Mouse (Mus musculus) monocyte, adult 5-6 weeks (primary cell): ENCODE measurements around the gene Zfp658. TPM values are rescaled to one million over a fixed set of nuclear protein-coding genes. Genes with fewer than 3 reads are reported as not detected.
A peak's percentile ranks its signal among the peaks of the same experiment; 100 is the strongest.

Experiments used
- ATAC-seq: fragments of 153-309, 156-312 bp; replicated peaks from 2 replicates; pipeline ENCODE4 v1.8.0; 2017; ENCODE audit warnings: mild to moderate bottlenecking; ENCODE audit not compliant: low TSS enrichment, insufficient number of reproducible peaks, severe bottlenecking, poor library complexity, low FRiP score
- total RNA-seq: library from RNA; stranded (forward); fragments of 200-1000, 200-491, 200-594 nt; gene quantifications from 3 replicates; pipeline ENCODE4 v1.2.3, GENCODE M21; 2017

The Zfp658 gene
- total RNA-seq, 1 experiment from 2014 or later, result 3.0 TPM

DNA sequence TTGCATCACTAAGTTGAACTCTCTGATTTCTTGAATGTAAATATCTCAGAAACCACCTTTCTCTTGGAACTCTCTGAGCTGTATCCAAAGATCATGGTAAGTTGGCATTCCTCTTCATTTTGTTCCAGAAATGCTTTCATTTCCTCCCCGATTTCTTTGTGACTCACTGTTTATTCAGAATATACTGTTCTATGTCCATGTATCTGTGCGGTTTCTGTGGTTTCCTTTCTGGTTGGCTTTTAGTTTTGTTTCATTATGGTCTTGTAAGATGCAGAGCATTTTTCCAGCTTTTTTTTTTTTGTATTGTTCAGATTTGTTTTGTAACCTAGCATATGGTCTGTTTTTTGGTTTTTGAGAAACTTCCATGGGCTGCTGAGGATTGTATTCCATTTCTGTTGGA, 9.2 kb downstream of the Zfp658 start:
- no peak for ATAC-seq

DNA sequence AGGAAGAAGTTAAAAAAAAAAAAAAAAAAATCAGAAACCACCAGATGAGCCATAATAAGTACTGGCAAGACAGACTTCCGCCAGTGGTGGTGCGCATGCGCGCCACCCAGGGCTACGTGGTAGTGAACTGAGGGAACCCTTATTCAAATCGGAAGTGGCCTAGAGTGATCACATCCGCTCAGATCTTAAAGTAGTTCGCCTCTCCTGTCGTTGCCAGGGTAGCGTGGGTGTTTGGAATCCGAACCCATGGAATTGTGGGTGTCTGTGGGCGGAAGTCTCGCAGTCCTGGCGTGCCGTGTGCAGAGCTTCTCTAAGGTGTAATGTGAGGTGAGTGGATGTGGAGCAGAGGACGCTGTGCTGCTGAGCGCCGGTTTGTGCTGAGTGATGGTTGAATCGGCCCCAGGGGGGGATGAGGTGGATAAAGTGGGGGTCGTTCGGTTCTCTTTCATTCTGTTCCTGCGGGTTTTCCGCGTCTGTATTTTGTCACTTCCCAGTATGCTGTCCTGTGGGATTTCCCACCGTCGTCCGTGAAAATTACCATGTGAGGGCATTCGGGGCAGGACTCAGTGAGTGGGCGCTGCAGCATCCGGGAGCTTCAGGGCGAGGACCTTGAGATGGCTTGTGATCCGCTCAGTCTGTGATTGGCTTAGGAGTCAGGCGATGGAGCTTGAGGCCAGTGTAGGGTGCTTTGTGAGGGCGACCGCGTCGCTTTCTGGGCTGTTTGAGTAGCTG, 17.6 kb downstream of the Zfp658 start, which contains the start of gene Zfp719:
Gene Zfp719 (plus strand): TSS at position 171 of the 732 bp plus-strand sequence.
- ATAC-seq, result peak; percentile 99

GRCm38 (mm10) chr7:43580526-43580925, 18.5 kb downstream of the Zfp658 start:
- ATAC-seq, result no peak

GRCm38 (mm10) chr7:43584790-43585189, 22.7 kb downstream of the Zfp658 start:
- no peak for ATAC-seq

DNA sequence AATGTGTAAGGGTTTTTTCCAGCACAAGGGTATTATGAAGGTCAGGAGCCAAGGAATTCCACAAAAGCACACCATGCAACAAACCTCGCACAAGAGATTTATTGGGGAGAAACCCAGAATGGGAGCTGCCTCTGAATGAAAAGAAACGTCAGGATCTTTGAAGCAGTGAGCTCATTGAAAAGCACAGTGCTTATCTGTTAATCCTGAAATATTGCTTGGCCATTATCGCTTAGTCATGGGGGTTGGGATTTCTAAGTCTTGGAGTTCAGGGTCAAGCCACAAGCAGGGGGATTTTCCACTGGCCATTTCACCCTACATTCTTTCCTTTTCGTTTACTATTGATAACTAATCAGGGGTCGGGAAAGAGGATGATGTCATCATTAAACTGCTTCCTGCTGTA, 39.8 kb downstream of the Zfp658 start:
- no peak for ATAC-seq

DNA sequence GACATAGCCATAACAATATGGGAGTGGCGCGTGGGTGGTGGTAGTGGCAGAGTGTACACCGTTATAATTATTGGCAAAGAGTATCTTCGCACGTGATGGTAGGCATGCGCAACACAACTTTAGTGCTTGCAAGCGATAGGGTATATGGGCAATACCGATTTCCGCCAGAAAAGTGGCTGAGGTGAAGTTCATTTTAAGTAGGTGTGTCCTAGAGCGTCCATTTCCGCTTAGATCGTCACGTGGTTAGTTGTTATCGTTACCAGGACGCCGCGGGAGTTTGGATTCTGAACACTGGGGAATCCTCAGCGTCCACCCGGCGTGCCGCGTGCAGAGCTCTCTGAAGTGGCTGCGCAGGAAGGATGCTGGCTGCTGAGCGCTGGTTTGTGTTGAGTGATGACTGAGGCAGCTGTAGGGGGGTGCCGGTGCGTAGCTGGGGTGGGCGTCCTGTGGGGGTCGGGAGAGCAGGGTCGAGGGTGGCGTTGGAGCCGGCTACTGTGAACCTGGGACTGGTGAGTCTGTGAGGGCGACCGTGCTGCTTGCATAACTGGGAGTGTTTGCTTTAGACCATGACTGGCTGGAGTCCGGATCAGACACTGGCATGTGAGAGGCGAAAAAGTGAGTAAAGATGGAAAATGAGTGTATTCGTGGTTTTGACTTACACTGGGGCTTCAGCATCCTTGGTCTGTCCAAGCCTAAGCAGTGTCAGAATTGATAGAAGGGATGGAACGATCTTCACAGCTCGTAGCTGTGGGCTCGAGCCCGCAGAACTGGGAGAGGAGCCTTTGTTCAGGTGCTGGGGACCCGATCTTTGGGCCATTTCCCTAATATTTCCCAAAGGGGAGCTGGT, 45.1 kb downstream of the Zfp658 start, which contains the start of gene Zfp819:
Gene Zfp819 (plus strand): TSS at position 274 of the 847 bp plus-strand sequence.
- peak; percentile 20; the same call in 1 of the 2 replicates for ATAC-seq

DNA sequence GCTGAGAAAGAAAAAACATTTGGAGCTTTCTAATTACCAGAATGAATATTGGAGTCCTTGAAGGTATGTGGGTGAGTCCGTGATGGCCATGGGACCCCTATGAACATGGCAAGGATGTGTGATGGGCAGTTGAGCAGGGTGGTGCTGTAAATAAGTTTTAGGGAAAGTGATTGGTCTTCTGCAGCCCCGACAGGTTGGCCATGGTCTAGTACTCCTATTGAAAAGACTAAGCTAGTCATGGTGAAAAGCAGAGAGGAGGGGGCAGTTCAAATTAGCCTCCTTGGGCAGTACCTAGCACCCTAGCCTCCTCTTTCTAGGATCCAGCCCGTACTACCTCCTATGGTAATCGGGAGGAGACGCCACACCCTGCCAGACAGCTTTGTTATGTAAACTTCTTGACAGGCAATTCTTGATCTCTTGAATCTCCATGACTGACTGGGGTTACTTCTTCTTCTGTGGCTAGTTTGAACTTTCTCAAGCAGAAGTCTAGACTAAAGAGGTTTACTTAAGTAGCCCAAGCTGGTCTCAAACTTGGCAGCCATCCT, 45.8 kb downstream of the Zfp658 start:
- ATAC-seq, result peak; percentile 91

DNA sequence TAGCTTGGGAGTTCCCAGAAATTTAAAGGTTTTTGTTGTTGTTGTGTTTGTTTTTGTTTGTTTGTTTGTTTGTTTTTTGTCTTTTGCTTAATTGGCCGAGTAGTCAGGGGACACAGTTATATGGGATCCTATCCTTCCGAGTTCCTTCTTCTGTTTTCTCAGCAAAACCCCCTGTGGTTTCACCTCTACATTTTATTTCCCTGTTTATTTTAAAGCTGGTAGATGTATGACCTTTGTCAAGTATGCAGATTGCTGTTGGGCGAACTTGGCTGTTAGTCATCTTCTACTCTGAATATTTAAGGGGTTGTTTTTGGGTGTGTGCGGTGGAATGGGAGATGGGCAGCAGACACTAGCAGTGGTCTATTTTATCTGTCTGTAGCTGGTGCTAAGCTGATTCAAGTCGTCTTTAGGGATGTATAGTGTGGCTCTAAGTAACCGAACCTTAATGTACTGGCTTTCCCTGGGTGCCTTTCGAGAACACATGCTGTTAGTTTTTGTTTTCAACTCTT, 46.3 kb downstream of the Zfp658 start:
- ATAC-seq, result peak; percentile 57

DNA sequence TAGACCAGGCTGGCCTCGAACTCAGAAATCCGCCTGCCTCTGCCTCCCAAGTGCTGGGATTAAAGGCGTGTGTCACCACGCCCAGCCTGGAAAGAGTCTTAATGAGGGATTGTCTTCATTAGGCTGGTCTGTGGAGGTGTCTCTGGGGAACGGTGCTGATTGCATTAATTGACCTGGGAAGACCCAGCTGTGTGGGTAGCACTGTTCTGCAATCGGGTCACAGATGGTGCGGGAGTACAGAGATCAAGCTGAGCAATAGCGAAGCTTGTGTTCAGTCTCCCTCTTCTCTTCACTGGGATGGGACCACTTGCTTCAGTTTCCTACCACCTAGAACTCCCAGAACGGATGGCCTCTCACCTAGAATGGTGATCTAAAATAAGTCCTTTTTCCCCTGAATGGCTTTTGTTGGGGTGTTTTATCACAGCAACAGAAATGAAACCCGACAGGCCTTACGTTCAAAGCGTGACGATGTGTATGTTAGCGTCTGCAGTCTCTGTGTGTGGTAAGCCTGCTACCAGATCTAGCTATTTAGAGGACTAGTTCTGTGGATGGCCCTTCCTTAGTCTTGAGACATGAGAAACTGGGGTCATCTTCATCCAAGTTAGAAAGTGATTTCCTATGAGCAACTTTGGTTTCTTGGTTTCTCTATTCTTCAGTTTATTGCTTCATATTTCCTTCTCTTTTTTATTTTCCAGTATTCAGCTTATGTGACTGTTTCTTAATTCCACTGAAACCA, 51.9 kb downstream of the Zfp658 start:
- 0 out of 2 replicates have a peak, but pooled peaks have one; percentile 22 for ATAC-seq

DNA sequence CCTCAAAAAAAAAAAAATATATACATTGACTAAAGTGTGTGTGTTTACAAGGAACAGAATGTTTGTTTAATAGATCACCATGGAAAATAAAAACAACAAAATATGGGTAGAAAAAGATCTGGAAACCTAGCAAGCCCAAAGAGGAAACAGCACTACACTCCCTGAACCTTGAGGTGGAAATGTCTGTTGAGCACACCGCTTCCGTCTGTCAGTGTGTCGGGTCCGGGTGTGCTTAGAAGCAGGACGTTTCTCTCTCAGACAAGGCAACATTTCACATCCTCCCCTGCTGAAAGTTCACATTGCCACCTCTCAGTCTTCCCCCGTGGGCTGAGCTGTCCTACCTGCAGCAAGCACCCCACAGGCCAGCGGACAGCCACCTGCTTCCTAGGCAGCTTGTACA, 60.9 kb downstream of the Zfp658 start:
- ATAC-seq, result no peak

DNA sequence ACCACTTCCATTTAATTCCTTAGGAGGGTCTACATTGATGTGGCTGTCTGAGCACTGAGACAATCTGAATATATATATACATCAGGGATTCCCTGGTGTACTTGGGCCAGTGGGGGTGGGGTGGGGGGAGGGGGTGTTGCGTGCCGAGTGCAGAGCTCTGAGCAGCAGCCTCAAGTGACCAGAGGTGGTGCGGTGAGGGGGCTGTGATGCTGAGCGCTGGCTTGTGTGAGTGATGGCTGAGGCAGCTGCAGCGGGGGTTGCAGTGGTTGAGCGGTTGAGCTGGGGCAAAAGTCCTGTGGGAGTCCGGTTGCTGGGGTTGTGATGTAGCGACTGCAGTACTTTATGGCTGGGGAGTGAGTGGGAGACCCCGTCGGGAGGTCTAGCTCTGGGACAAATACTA, 61.8 kb downstream of the Zfp658 start:
- ATAC-seq, result no peak

Other genes with a start within 250 kb of the Zfp658 start
- gene Zfp715, start 249.0 kb upstream of the Zfp658 start, total RNA-seq, result 21.8 to 30.9 TPM (median 27.9 TPM) in 3 replicates
- gene Siglecf, start 210.9 kb upstream of the Zfp658 start, total RNA-seq, result 0.78 to 26.1 TPM (median 21.4 TPM) in 3 replicates
- gene Siglecg, start 154.1 kb upstream of the Zfp658 start, total RNA-seq, result 14.3 to 27.1 TPM (median 21.6 TPM) in 3 replicates
- 0.49 TPM in 1 of 3 replicates, not detected in the others for gene Lim2, start 134.6 kb upstream of the Zfp658 start, total RNA-seq
- gene Nkg7, start 125.2 kb upstream of the Zfp658 start, total RNA-seq, result 289 to 1,005 TPM (median 345 TPM) in 3 replicates
- gene Cldnd2, start 121.5 kb upstream of the Zfp658 start, total RNA-seq, result 3.2 TPM in 1 of 3 replicates, not detected in the others
- gene Etfb, start 118.2 kb upstream of the Zfp658 start, total RNA-seq, result 178 to 222 TPM (median 221 TPM) in 3 replicates
- not detected in 3 replicates for gene Gm45233, start 118.1 kb upstream of the Zfp658 start, total RNA-seq
- gene Vsig10l, start 99.1 kb upstream of the Zfp658 start, total RNA-seq, result 1.2 to 6.7 TPM (median 2.9 TPM) in 3 replicates
- not detected in 3 replicates for gene Iglon5, start 72.2 kb upstream of the Zfp658 start, total RNA-seq
- gene 4931406B18Rik, start 56.3 kb upstream of the Zfp658 start, total RNA-seq, result not detected in 3 replicates
- gene Cd33, start 17.8 kb upstream of the Zfp658 start, total RNA-seq, result 2.6 to 12.3 TPM (median 6.2 TPM) in 3 replicates
- gene Zfp719, start 17.4 kb downstream of the Zfp658 start, total RNA-seq, result 4.9 to 7.5 TPM (median 6.8 TPM) in 3 replicates
- gene Zfp819, start 44.9 kb downstream of the Zfp658 start, total RNA-seq, result 0.43 TPM in 1 of 3 replicates, not detected in the others
- not detected in 3 replicates for gene Ceacam18, start 72.5 kb downstream of the Zfp658 start, total RNA-seq
- gene Siglece, start 97.9 kb downstream of the Zfp658 start, total RNA-seq, result 5.3 to 8.1 TPM (median 5.7 TPM) in 3 replicates
- 3.4 to 6.1 TPM (median 5.4 TPM) in 3 replicates for gene Ctu1, start 109.8 kb downstream of the Zfp658 start, total RNA-seq
- not detected in 3 replicates for gene Klk14, start 128.2 kb downstream of the Zfp658 start, total RNA-seq
- not detected in 3 replicates for gene Klk13, start 150.3 kb downstream of the Zfp658 start, total RNA-seq
- gene Klk12, start 206.6 kb downstream of the Zfp658 start, total RNA-seq, result not detected in 3 replicates
- gene Klk11, start 212.3 kb downstream of the Zfp658 start, total RNA-seq, result not detected in 3 replicates
- not detected in 3 replicates for gene Klk10, start 218.8 kb downstream of the Zfp658 start, total RNA-seq
- not detected in 3 replicates for gene Klk9, start 229.6 kb downstream of the Zfp658 start, total RNA-seq
- gene Klk8, start 235.3 kb downstream of the Zfp658 start, total RNA-seq, result 4.4 to 5.0 TPM in 2 of 3 replicates, not detected in the other
- not detected in 3 replicates for gene Klk7, start 249.0 kb downstream of the Zfp658 start, total RNA-seq